Mouse (Mus musculus): Measurements from ENCODE around the gene Ttll3. TPM values are rescaled to one million over a fixed set of nuclear protein-coding genes. Genes with fewer than 3 reads are reported as not detected.

The Ttll3 gene
- 52.2 and 62.4 TPM in 2 replicates for polyA plus RNA-seq (2012; rRNA removed)

- peaks cover 3% of the 10 kb centered on the region for H3K4me1 ChIP-seq (ENCODE audit: control insufficient read depth, insufficient read depth, low read length)
- no peak within 1 kb of the TSS for H3K27ac ChIP-seq (ENCODE audit: insufficient read depth, low read length)
- H3K4me3 ChIP-seq (replicated peaks; ENCODE audit: insufficient read depth, low read depth, low read length) = no peak within 1 kb of the TSS
- 64% methylated on average over 8 of the region's 8 CpGs for WGBS
- TF ChIP-seq CTCF (IDR thresholded peaks at IDR 0.05; ENCODE audit: borderline replicate concordance, insufficient read depth, low read depth, low read length) = no peak
- TF ChIP-seq POLR2A (IDR thresholded peaks at IDR 0.05; ENCODE audit: borderline replicate concordance, insufficient read depth, low read length) = no peak
- H3K27me3 ChIP-seq (ENCODE audit: control insufficient read depth, insufficient read depth, low read length) = no peaks in the 10 kb centered on the region
- DNase-seq = no peak
Observed at GRCm38 (mm10) chr6:113388960-113389359, at the start of gene Ttll3. Ttll3 (plus strand) TSS chr6:113389260.

GRCm38 (mm10) chr6:113341574-113341973 lies 47.5 kb upstream of the Ttll3 start:
- no peak for DNase-seq
- 83% methylated on average over 6 of the region's 6 CpGs for WGBS
- TF ChIP-seq CTCF (IDR thresholded peaks at IDR 0.05; ENCODE audit: borderline replicate concordance, insufficient read depth, low read depth, low read length) (no peak), POLR2A (IDR thresholded peaks at IDR 0.05; ENCODE audit: borderline replicate concordance, insufficient read depth, low read length) (no peak)
- no peaks in the 10 kb centered on the region for H3K27me3 ChIP-seq (ENCODE audit: control insufficient read depth, insufficient read depth, low read length)
- H3K27ac ChIP-seq (ENCODE audit: insufficient read depth, low read length) = no peak overlapping the region
- H3K4me1 ChIP-seq (ENCODE audit: control insufficient read depth, insufficient read depth, low read length) = peaks cover 10% of the 10 kb centered on the region
- no peak overlapping the region for H3K4me3 ChIP-seq (replicated peaks; ENCODE audit: insufficient read depth, low read depth, low read length)

- Histone ChIP-seq H3K27ac (ENCODE audit: insufficient read depth, low read length) (no peak overlapping the region), H3K4me1 (ENCODE audit: control insufficient read depth, insufficient read depth, low read length) (peaks cover 10% of the 10 kb centered on the region), H3K4me3 (replicated peaks; ENCODE audit: insufficient read depth, low read depth, low read length) (no peak overlapping the region), H3K27me3 (ENCODE audit: control insufficient read depth, insufficient read depth, low read length) (no peaks in the 10 kb centered on the region)
- TF ChIP-seq POLR2A (IDR thresholded peaks at IDR 0.05; ENCODE audit: borderline replicate concordance, insufficient read depth, low read length) = no peak
- no peak for TF ChIP-seq CTCF (IDR thresholded peaks at IDR 0.05; ENCODE audit: borderline replicate concordance, insufficient read depth, low read depth, low read length)
- no peak for DNase-seq
- WGBS = 44% methylated on average over 6 of the region's 7 CpGs
Observed at GRCm38 (mm10) chr6:113342297-113342696, 46.8 kb upstream of the Ttll3 start.

GRCm38 (mm10) chr6:113343177-113344092 lies 45.6 kb upstream of the Ttll3 start, which contains the start of gene Camk1:
Camk1 (minus strand) TSS chr6:113343984.
- Histone ChIP-seq H3K4me3 (replicated peaks; ENCODE audit: insufficient read depth, low read depth, low read length) (peak within 1 kb of the TSS; percentile 87), H3K27ac (ENCODE audit: insufficient read depth, low read length) (peak within 1 kb of the TSS; percentile 55), H3K4me1 (ENCODE audit: control insufficient read depth, insufficient read depth, low read length) (peaks cover 10% of the 10 kb centered on the region), H3K27me3 (ENCODE audit: control insufficient read depth, insufficient read depth, low read length) (no peaks in the 10 kb centered on the region)
- WGBS = 13% methylated on average over 32 of the region's 32 CpGs
- peak; percentile 67; the same call in 1 of the 2 replicates for TF ChIP-seq POLR2A (IDR thresholded peaks at IDR 0.05; ENCODE audit: borderline replicate concordance, insufficient read depth, low read length)
- TF ChIP-seq CTCF (IDR thresholded peaks at IDR 0.05; ENCODE audit: borderline replicate concordance, insufficient read depth, low read depth, low read length) = no peak
- DNase-seq = peak; percentile 87

- no peak for TF ChIP-seq CTCF (IDR thresholded peaks at IDR 0.05; ENCODE audit: borderline replicate concordance, insufficient read depth, low read depth, low read length)
- no peak for TF ChIP-seq POLR2A (IDR thresholded peaks at IDR 0.05; ENCODE audit: borderline replicate concordance, insufficient read depth, low read length)
- WGBS = 2% methylated on average over 2 of the region's 2 CpGs
- H3K4me1 ChIP-seq (ENCODE audit: control insufficient read depth, insufficient read depth, low read length) = peaks cover 10% of the 10 kb centered on the region
- H3K27ac ChIP-seq (ENCODE audit: insufficient read depth, low read length) = peak overlapping the region; percentile 27; the same call in 1 of the 2 replicates
- no peaks in the 10 kb centered on the region for H3K27me3 ChIP-seq (ENCODE audit: control insufficient read depth, insufficient read depth, low read length)
- DNase-seq = peak; percentile 53 to 60
- H3K4me3 ChIP-seq (replicated peaks; ENCODE audit: insufficient read depth, low read depth, low read length) = peak overlapping the region; percentile 87
Observed at GRCm38 (mm10) chr6:113344321-113344720, 44.7 kb upstream of the Ttll3 start.

- WGBS = 87% methylated on average over 4 of the region's 4 CpGs
- TF ChIP-seq CTCF (IDR thresholded peaks at IDR 0.05; ENCODE audit: borderline replicate concordance, insufficient read depth, low read depth, low read length) = no peak
Observed at GRCm38 (mm10) chr6:113346897-113347296, 42.2 kb upstream of the Ttll3 start.

GRCm38 (mm10) chr6:113350538-113350937 lies 38.5 kb upstream of the Ttll3 start:
- H3K4me1 ChIP-seq (ENCODE audit: control insufficient read depth, insufficient read depth, low read length) = no peaks in the 10 kb centered on the region
- no peak for DNase-seq
- TF ChIP-seq POLR2A (IDR thresholded peaks at IDR 0.05; ENCODE audit: borderline replicate concordance, insufficient read depth, low read length) (no peak), CTCF (IDR thresholded peaks at IDR 0.05; ENCODE audit: borderline replicate concordance, insufficient read depth, low read depth, low read length) (no peak)

More at GRCm38 (mm10) chr6:113346897-113347296, 42.2 kb upstream of the Ttll3 start:
- no peak for DNase-seq
- H3K4me1 ChIP-seq (ENCODE audit: control insufficient read depth, insufficient read depth, low read length) = peaks cover 10% of the 10 kb centered on the region
- no peaks in the 10 kb centered on the region for H3K27me3 ChIP-seq (ENCODE audit: control insufficient read depth, insufficient read depth, low read length)
- H3K27ac ChIP-seq (ENCODE audit: insufficient read depth, low read length) = no peak overlapping the region
- no peak overlapping the region for H3K4me3 ChIP-seq (replicated peaks; ENCODE audit: insufficient read depth, low read depth, low read length)

GRCm38 (mm10) chr6:113351161-113351560 lies 37.9 kb upstream of the Ttll3 start:
- 92% methylated on average over 1 of the region's 1 CpGs for WGBS

More at GRCm38 (mm10) chr6:113350538-113350937, 38.5 kb upstream of the Ttll3 start:
- H3K27ac ChIP-seq (ENCODE audit: insufficient read depth, low read length) = no peak overlapping the region
- no peak overlapping the region for H3K4me3 ChIP-seq (replicated peaks; ENCODE audit: insufficient read depth, low read depth, low read length)
- no peaks in the 10 kb centered on the region for H3K27me3 ChIP-seq (ENCODE audit: control insufficient read depth, insufficient read depth, low read length)

More at GRCm38 (mm10) chr6:113351161-113351560, 37.9 kb upstream of the Ttll3 start:
- TF ChIP-seq CTCF (IDR thresholded peaks at IDR 0.05; ENCODE audit: borderline replicate concordance, insufficient read depth, low read depth, low read length) (no peak), POLR2A (IDR thresholded peaks at IDR 0.05; ENCODE audit: borderline replicate concordance, insufficient read depth, low read length) (no peak)
- H3K27ac ChIP-seq (ENCODE audit: insufficient read depth, low read length) = no peak overlapping the region
- DNase-seq = no peak
- no peaks in the 10 kb centered on the region for H3K27me3 ChIP-seq (ENCODE audit: control insufficient read depth, insufficient read depth, low read length)
- H3K4me1 ChIP-seq (ENCODE audit: control insufficient read depth, insufficient read depth, low read length) = no peaks in the 10 kb centered on the region
- no peak overlapping the region for H3K4me3 ChIP-seq (replicated peaks; ENCODE audit: insufficient read depth, low read depth, low read length)
